Mouse (Mus musculus) small intestine, adult 2 months (tissue): ENCODE data around the gene Dusp19.

ENCODE experiments used
- CTCF ChIP-seq: fragments of 200-500 bp; IDR thresholded peaks from 2 replicates; pipeline ENCODE4 v1.5.1; 2012; ENCODE audit warnings: low read depth, mild to moderate bottlenecking, control low read depth, inconsistent platforms, low read length, moderate library complexity, mixed read lengths; ENCODE audit not compliant: insufficient replicate concordance, insufficient read length; ENCODE audit errors: extremely low read depth
- POLR2A ChIP-seq: fragments of 200-500 bp; IDR thresholded peaks from 2 replicates; pipeline ENCODE4 v1.6.1; 2012; ENCODE audit warnings: low read depth, mild to moderate bottlenecking, control low read depth, inconsistent platforms, low read length, moderate library complexity

- TF ChIP-seq CTCF: no peak
- TF ChIP-seq POLR2A: no peak
Measured at GRCm38 (mm10) chr2:80639398-80639797, 22.6 kb downstream of the Dusp19 start.
